Mouse (Mus musculus) spleen, postnatal 36 days (tissue): Measurements from ENCODE around the gene Wfdc1.

ENCODE experiments used
- DNase-seq, 2 experiments: peaks; one replicate each; pipeline ENCODE4 v3.0.0; 2022; ENCODE audit warnings: low spot score in 2 of 2, mixed read lengths in 1 of 2

The Wfdc1 gene

DNA sequence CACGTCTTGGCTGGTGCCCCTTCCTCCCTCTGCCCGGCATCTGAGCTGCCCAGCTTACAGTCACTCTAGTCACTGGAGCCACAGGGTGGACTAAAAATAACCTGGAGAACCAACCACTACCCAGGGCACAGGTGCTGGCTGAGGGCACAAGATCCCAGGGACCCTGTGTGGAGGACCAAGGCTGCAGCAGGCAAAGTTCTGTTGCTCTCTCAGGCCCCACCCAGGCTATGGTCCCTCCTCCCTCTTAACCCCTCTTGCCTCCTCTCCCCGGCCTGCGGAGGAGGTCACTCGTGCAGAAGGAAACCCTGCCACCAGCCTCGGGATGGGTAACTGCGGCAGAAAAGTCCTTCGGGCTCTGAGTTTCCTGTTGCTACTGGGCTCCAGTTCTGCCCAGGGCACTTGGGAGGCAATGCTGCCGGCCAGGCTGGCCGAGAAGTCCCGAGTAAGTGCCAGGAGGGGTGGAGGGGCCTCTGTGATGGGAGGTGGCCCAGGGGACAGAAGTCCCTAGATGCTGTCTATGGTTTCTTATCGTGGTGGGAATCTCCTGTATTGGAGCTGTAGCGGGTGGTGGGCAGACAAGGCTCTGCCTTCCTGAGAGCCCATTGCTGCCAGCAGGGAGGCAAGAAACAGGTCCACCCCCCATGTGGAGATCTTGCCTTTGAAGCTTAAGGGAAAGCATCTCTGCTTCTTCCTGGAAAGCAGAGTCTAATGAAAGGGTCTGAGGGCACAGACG lies at the start of gene Wfdc1:
Wfdc1 (plus strand) TSS at position 147 of the 733 bp plus-strand sequence.
- DNase-seq = no peak

DNA sequence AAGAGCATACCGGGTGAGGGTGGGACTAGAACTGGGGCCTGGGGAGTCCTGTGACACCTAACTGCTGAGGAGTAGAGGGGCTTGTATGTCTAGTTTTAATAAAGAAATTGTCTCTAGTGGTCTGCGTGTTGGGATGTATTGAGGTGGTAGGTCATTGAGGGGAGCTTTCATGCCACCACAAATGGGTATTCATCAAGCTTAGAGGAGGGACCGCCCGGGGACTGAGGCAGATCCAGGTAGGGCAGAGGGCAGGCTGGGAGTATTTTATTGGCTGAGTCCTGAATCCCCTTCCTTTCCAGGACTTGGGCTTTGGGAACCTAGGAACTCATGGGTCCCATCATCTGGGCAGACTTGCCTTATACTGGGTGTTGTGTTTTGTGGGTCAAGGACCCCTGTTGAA lies 49.4 kb upstream of the Wfdc1 start:
- no peak for DNase-seq

DNA sequence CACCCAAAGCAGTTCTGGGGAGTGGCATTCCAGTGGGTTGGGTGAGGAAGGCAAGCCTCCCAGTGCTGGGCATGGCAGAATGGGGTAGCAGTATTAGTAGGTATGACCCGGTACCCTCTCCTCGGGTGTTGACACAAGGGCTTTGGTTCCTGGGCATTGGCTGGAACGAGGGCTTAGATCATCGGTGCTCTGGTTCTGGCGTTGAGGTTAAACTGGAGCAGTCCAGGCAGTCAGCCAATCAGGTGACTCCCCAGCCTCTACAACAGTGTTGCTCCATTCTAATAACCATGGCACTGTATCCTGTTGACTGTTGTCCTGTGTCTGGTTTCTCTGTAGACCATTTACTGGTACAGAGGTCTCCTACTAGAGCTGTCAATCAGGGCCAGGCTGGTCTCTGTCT lies 48.6 kb upstream of the Wfdc1 start:
- no peak for DNase-seq

DNA sequence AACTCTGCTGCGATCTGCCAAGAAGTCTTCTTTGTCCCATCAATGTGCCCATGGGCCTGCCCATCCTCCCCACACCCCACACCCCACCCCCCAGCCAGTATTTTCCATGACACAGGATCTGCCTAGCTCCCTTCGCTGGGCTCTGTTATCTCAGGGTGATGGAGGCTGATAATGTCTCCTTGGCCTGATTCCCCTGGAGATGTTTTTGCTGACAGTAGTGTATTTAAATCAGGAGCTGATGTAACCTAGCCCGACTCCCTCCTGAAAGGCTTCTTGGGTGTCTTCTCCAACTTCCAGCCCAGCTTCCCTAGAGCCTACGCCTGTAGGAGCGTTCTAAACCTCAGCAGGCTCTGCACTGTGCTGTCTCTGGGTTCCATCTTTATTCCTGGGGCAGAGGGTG lies 47.3 kb upstream of the Wfdc1 start:
- DNase-seq = no peak

DNA sequence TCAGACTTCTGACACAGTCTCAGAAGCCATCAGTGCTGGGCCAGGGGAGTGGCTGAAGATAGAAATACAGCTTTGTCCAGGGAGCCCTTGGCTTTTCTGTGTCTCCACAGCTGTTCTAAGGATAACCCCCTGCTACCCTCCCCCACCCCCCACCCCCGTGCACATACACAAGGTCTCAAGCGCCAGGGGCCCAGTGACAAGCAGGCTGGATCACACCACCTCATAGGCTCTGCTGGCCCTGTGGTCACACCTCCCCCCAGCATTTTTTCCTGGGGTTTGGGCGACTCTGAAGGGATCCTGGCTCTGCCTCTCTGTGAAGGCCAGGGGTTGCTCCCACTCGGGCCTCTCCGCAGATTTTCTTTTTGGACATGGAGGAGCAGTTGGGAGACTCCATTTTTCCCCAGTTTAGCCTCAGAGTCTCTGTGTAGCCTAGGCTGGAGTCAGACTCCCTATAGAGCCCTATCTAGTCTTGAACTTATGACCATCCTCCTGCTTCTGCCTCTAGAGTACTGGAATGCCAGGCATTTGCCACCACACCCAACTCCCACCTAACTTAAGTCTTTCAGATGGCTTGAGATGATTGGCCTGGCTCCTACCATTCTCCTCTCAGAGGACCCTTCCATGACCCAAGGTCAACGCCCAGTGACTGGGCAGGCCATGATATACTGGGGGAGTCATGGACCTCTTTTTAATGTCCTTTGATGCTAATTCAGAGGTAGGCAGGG lies 45.9 kb upstream of the Wfdc1 start:
- no peak for DNase-seq

DNA sequence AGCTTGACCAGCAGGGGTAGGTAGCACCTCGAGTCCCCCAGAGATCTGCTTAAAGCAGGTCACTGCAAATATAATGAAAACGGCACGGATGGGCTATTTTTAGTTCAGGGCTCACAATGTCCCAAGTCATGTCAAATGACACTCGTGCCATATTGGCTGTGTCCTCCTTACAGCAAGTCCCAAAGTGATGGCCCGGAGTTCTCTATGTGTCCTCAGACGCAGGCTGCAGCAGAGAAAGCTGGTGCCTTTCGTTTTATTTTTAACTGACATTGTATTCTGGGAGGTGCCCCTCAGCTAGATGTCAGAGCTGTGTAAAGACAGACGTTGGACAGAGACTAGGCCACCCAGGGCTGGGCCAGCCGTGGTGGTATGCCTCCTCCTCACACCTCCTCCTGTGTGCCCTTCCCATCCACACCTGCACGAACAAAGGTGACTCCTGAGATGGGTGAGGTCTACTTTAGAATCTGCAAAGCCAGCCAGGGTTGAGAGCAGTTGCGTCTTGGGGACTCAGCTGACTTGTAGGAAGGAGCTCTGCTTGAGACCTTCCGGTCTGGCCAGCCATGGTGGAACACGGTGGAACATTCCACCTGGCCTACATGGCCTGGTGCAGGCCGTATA lies 45.2 kb upstream of the Wfdc1 start:
- DNase-seq = no peak

DNA sequence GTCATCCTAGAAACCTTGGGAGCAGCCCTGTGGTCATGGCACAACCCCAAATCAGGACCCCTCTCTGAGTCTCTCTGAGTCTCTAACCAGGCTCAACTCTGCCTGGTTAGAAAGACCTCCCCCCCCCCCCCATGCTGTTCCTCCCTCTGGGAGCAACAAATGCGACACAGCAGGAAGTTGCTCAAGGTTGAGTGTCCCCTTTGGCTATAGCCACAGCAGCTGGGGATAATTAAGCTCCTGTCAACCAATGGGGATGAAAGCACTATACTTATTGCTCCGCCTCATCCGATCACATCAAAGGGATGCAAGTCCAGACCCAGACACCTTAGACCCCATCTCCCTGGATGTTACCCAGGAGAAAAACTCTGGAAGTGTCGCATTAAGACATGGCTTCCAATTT lies 43.6 kb upstream of the Wfdc1 start:
- DNase-seq = no peak

DNA sequence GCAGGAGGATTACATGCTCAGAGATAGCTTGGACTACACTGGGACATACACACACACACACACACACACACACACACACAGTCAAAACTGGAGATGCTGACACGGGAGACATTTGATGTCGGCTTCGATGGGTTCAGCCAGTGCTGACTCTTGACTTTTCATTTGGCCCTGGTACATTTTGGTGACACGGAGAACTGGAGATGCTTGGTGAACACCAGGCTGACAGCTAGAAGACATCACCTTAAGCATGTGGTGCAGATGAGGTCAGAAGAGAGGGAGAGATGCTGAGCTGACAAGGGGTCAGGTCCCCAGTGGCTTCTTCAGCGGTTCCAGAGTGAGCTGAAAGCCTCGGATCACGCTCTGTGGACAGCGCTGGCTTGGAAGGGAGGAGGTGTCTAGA lies 43.1 kb upstream of the Wfdc1 start:
- DNase-seq = no peak

DNA sequence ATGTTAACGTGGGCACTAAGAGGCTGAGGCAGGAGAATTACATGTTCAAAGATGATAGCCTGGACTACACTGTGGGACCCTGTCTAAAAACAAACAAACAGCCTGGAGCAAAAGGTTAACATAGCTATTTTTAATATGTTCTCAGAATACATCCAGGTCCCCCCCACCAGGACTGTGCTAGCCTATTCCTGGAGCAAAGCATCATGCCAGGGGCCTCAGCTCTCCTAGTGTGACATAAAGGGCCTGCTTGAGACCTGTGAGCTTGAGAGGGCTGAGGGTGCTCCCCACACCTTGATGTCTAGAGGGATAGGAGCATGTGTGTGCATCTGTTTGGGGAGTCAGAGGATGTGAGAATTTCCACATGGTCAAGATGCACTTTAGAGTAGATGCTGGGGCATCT lies 42.4 kb upstream of the Wfdc1 start:
- no peak for DNase-seq

DNA sequence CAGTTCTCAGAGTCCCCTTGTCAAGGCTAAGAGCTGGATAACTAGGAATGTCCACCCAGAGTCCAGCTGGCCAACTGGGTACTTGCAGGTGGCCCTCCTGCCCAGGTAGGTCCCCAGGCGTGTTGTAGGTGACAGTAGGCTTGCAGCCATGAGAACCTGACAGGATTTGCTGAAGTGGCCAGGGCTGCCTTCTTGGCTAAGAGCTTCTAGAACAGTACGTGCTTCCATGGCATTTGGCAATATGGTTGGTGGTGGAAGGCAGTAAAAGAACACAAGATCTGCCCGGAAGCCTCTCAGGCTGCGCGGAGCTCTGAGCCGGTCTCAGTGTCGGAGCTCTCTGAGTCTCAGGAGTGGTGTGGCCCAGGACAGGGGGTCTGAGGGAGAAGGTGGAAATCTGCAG lies 41.2 kb upstream of the Wfdc1 start:
- DNase-seq = no peak

DNA sequence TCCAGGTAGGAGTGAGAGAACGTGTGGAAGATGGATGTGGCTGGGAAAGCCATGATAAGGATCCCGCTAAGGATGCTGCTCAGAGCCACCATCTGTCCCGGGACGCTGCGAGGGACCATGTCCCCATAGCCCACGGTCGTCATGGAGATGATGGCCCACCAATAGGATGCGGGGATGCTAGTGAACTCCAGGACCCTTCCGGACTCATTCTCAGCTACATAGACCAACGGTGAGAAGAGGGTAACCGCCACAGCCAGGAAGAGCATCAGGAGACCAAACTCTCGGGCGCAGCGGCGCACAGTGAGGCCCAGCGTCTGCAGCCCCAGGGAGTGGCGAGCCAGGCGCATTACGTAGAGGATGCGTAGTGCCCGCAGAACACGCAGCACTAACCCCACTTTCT lies 40.4 kb upstream of the Wfdc1 start:
- no peak for DNase-seq

DNA sequence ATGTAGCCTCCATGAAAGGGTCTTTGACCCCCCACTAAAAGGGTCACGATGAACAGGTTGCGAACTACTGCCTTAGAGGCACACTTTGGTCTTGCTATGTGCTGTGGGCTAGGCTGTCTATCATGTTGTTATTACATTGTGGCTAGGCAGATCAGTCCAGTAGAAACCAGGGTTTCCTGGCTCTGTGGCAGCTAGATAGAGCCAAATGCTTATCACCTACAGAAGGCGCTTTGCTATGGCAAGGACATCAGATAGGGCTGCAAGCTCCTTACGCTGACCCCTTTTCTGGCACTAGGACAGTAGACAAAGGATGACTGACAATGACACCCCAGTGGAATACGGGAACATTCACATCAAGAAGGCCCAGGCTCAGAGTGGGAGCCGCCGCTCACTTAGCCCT lies 39.0 kb upstream of the Wfdc1 start:
- no peak for DNase-seq

DNA sequence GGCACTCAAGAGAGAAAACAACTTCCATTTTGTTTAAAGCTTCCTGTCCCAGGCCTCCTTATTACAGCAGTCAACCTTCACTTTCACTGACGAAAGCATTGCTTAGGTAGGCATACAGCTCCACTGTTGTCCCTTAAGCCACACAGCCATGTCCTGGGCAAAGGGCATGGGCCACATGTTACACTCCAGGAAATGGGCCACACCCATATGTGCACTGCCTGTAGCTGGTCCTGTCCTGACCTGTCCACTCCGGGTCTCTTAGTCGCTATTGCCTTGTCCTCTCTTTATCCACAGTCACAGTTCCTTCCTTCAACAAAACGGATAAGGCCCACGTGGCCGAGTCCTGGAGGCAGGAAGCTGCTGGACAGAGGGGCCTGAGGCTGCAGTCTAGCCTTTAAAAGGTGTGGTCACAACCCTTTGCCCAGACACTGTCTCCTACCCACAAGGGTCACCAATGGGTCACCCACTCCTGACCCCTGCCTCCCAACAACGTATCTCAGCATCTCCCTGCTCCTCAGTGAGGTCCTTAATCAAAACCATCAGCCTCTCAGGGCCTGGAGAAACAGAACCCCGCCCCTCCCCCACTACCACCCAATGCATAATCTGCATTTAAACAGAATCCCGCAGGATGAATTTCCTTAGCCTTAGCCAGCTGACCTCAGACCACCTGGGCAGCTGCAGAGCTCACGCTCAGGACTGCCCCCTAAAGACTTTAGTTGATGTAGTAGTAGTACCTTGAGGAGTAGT lies 38.4 kb upstream of the Wfdc1 start:
- no peak for DNase-seq

DNA sequence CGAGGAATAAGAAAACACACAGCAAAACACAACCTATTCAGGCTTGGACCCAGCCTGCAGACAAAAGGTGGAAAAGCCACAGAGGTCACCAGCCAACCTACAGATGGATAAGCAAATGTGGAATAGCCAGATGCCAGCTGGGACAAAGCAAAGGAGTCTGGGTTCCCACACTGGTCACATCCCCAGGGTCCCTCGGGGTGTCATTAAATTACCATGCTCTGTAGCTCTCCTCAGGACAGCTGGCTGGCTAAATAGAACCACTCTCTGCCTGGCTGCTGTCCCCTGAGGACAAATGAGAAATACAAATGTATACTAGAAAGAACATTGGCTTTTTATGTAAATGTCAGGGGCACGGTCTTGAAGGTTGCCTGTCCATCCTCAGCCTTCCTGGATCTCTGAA lies 35.3 kb upstream of the Wfdc1 start:
- no peak for DNase-seq

DNA sequence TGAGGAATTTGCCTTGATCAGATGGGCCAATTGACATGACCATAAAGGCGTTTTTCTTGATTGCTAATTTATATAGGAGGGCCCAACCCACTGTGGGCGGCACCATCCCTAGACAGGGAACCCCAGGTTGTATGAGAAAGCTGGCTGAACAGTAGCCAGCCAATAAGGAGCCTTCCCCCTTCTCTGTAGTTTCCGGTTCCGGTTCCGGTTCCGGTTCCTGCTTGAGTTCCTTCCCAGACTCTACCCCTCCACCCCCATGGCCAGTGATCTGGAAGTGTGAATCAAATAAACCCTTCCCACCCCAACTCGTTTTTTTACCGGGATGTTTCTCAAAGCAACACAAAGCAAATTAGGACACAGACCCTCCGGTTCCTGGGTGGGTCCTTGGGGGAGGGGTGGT lies 33.9 kb upstream of the Wfdc1 start:
- DNase-seq = no peak

DNA sequence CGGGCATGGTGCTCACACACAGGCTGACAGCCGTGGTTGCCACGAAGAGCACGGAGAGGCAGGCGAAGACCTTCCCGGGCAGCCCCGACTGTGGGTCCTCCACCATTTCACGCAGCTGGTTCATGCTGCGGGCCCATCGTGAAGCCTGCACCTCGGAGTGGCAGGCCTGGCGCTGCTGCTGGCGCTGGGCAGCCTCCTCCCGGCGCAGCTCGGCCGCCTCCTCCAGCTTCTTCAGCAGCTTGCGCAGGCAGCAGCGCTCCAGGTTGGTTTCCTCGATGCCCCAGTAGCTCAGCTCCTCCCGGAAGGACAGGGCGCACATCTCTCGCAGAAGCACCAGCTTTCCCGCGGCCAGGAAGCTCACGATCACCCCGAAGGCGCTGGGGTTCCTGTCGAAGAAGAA lies 33.3 kb upstream of the Wfdc1 start:
- no peak for DNase-seq

DNA sequence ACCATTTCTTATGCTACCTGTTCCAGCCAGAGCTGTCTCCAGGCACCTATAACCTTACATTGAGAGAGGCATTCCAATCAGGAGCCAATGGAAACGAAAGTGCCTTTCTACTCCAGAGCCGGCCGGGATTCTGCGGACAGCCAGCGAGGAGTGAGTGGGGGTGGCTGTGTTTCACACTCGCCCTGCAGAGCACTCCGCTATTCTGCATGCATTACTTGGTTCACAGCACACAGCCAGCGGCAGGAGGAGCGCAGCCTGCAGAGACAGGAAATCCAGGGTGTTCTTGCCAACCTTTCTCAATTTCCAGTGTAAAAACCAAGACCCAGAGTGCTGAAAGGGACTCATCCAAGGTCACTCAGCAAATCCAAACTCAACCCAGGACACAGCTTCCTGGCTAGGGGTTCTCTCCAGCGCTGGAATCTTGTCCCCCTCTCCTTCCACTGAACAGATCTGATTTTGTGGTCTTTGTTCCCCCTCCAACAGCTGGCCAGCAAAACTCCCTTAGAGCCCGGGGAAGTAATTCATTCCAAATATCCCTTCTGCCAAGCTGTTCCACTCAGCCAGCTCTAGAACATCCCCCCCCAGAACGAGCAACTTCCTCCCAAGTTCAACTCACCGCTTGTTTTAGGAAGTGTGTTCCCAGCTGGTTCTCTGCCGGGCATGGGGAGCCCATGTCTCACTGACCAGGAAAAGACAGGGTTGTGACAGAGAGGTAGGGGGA lies 31.4 kb upstream of the Wfdc1 start:
- DNase-seq = no peak

DNA sequence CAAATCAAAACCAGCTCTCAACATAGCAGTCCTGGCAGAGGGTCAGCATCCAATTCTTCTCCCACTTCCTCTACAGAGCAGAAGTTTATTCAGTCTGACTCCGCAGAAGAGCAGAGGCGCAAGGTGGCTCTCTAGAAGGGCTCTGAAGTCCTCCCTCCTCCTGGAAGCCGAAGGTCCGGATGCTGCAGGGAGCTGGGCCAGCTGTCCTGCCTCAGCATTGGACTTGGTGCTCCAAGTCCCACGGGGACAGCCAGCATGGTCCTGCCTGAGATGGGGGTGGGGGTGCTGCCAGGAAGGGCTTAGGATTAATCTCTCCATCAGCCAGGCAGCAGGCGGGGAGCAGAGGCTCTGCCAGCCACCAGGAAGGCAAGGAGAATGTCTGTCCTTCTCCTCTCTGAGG lies 30.8 kb upstream of the Wfdc1 start, which contains the start of gene Kcng4:
Kcng4 (minus strand) TSS at position 303 of the 400 bp plus-strand sequence.
- DNase-seq = no peak

DNA sequence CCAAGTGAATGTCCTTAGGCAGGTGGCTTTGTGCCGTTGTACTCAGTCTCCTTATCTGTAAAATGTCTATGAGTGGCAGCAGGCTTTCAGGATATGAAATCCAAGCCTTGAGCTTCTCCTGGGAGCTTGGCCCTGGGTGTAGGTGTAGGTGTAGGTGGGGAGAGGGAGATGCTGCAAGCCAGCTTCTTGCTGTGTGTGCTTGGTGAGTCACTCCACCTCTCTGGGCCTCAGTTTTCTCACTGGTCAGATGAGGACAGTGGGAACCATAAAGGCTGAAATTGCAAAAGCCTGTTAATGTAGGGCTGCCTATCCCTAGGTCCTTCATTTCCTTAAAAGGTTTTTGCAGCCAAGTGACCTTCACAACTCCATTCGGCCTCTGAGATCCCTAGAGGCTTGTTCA lies 30.2 kb upstream of the Wfdc1 start:
- no peak for DNase-seq

DNA sequence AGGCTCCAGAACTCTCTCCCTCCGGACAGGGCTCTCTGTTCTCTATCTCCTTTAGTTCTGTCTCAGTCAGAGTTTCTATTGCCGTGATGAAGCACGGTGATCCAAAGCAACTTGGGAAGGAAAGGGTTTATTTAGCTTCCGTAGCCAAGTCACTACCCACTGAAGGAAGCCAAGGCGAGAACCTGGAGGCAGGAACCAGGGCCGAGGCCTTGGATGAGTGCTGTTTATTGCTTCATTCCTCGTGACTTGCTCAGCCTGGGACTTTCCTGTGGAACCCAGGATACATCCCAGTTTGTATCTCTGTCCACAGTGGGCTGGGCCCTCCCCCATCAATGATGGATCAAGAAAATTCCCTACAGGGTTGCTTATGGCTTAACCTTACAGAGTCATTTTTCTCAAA lies 29.4 kb upstream of the Wfdc1 start:
- no peak for DNase-seq

DNA sequence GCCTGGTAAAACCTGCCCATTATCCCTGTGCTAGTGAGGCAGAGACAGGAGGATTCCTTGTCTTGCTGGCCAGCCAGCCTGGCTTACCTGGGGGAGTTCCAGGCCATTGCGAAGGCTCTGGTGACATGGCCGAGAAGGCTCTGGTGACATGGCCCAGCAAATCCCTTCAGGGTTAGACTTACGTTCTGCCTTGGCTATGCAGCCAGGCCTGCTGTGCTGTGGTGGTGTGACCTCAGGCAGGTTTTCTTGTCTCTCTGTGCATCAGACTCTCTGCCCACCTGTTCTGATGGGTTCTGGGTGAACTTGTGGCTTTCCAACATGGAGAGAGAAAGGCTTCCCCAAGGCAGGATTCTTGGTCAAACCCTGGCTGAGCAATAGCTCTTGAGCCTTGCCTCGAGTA lies 28.8 kb upstream of the Wfdc1 start:
- DNase-seq = no peak

DNA sequence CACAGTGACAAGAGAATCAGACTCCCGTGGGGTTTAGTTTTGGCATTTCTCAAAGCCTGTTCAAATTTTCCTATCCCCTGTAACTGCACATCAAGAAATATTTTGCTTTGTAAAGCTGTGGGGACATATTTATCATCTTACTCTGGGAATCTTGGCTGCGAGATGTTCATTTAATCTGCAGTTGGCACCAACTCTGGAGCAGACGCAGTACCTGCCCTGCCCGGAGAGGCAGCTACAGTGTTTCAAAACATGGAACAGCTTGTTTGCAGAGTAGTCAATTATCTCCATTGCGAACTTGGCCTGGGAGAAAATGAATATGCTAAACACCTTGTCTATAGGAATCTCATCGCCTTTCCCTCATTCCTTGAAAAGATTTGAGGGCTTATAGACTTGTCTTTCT lies 27.9 kb upstream of the Wfdc1 start:
- no peak for DNase-seq
